Mouse (Mus musculus) urinary bladder, postnatal 36 days (tissue): ENCODE results near the gene Gm20388.

Source experiments
- DNase-seq, 2 experiments: peaks; one replicate each; pipeline ENCODE4 v3.0.0; 2022; ENCODE audit warnings: low spot score in 2 of 2, mixed read lengths in 1 of 2

Gm20388 gene

GRCm38 (mm10) chr8:123840578-123841345, 3930.1 kb downstream of the Gm20388 start:
- DNase-seq = no peak

- no peak for DNase-seq
Observed at GRCm38 (mm10) chr8:123842086-123842485, 3931.4 kb downstream of the Gm20388 start.

- DNase-seq = no peak
Observed at GRCm38 (mm10) chr8:123844341-123844740, 3933.7 kb downstream of the Gm20388 start.

- no peak for DNase-seq
Observed at GRCm38 (mm10) chr8:123845114-123845513, 3934.5 kb downstream of the Gm20388 start.

- no peak for DNase-seq
Observed at GRCm38 (mm10) chr8:123845991-123846390, 3935.3 kb downstream of the Gm20388 start.

GRCm38 (mm10) chr8:123846509-123846908, 3935.9 kb downstream of the Gm20388 start:
- DNase-seq = no peak

- DNase-seq = no peak
Observed at GRCm38 (mm10) chr8:123847546-123847945, 3936.9 kb downstream of the Gm20388 start.

GRCm38 (mm10) chr8:123849352-123849751, 3938.7 kb downstream of the Gm20388 start:
- no peak for DNase-seq

- no peak for DNase-seq
Observed at GRCm38 (mm10) chr8:123851590-123851989, 3940.9 kb downstream of the Gm20388 start.

- DNase-seq = no peak
Observed at GRCm38 (mm10) chr8:123854252-123854651, 3943.6 kb downstream of the Gm20388 start.

- DNase-seq = no peak
Observed at GRCm38 (mm10) chr8:123854733-123855475, 3944.3 kb downstream of the Gm20388 start.

- DNase-seq = no peak
Observed at GRCm38 (mm10) chr8:123857361-123857760, 3946.7 kb downstream of the Gm20388 start.

GRCm38 (mm10) chr8:123858574-123858940, 3947.9 kb downstream of the Gm20388 start:
- DNase-seq = no peak

- peak; percentile 88 to 90 for DNase-seq
Observed at GRCm38 (mm10) chr8:123858941-123859647, 3948.5 kb downstream of the Gm20388 start.

- DNase-seq = peak; percentile 31 to 38
Observed at GRCm38 (mm10) chr8:123859648-123860259, 3949.1 kb downstream of the Gm20388 start, which contains the start of gene Ccsap. Gene Ccsap (minus strand): TSS chr8:123860209.

GRCm38 (mm10) chr8:123860386-123860785, 3949.7 kb downstream of the Gm20388 start:
- no peak for DNase-seq

GRCm38 (mm10) chr8:123865786-123866185, 3955.1 kb downstream of the Gm20388 start:
- no peak for DNase-seq

- no peak for DNase-seq
Observed at GRCm38 (mm10) chr8:123866971-123867370, 3956.3 kb downstream of the Gm20388 start.

GRCm38 (mm10) chr8:123872048-123872447, 3961.4 kb downstream of the Gm20388 start:
- DNase-seq = no peak

- DNase-seq = no peak
Observed at GRCm38 (mm10) chr8:123873364-123873763, 3962.7 kb downstream of the Gm20388 start.

GRCm38 (mm10) chr8:123874324-123874723, 3963.7 kb downstream of the Gm20388 start:
- no peak for DNase-seq

GRCm38 (mm10) chr8:123877865-123878264, 3967.2 kb downstream of the Gm20388 start:
- no peak for DNase-seq
